Mouse (Mus musculus) midbrain, postnatal 0 days (tissue): ENCODE results near the gene Nr1h2. TPM values are rescaled to one million over a fixed set of nuclear protein-coding genes. Genes with fewer than 3 reads are reported as not detected.
A peak's percentile ranks its signal among the peaks of the same experiment; 100 is the strongest.

Experiments
- ATAC-seq: fragments of 200-750 bp; cut with Nextera tagmentation; 2 replicates; pipeline ENCODE4 v1.8.0; 2017; ENCODE audit warnings: moderate number of reproducible peaks, mild to moderate bottlenecking, moderate TSS enrichment, moderate library complexity; ENCODE audit not compliant: low FRiP score
- DNase-seq: peaks from one replicate; pipeline ENCODE4 v3.0.0-alpha.2; 2015; ENCODE audit warnings: low spot score
- H3K27ac ChIP-seq: fragments of 300-500 bp; sonication (generic); 2 replicates; pipeline ENCODE4 v1.5.1; 2014; ENCODE audit warnings: low read depth, mild to moderate bottlenecking, low read length, mixed read lengths
- H3K27me3 ChIP-seq: fragments of 300-500 bp; sonication (generic); 2 replicates; pipeline ENCODE4 v1.6.1; 2014; ENCODE audit warnings: low read length, control low read depth, mixed read lengths; ENCODE audit not compliant: insufficient read depth
- H3K36me3 ChIP-seq: fragments of 300-500 bp; sonication (generic); 2 replicates; pipeline ENCODE4 v1.6.1; 2014; ENCODE audit warnings: low read length, control low read depth, mixed read lengths; ENCODE audit not compliant: insufficient read depth
- H3K4me1 ChIP-seq: fragments of 300-500 bp; sonication (generic); 2 replicates; pipeline ENCODE4 v1.6.1; 2014; ENCODE audit warnings: mild to moderate bottlenecking, control low read depth, antibody characterized with exemption, low read length, mixed read lengths; ENCODE audit not compliant: insufficient read depth
- H3K4me2 ChIP-seq: fragments of 300-500 bp; sonication (generic); 2 replicates; pipeline ENCODE4 v1.6.1; 2014; ENCODE audit warnings: low read depth, mild to moderate bottlenecking, low read length, mixed read lengths; ENCODE audit not compliant: poor library complexity, severe bottlenecking
- H3K4me3 ChIP-seq: fragments of 300-500 bp; sonication (generic); 2 replicates; pipeline ENCODE4 v1.5.1; 2014; ENCODE audit warnings: low read depth, mild to moderate bottlenecking, low read length, moderate library complexity
- H3K9ac ChIP-seq: fragments of 300-500 bp; sonication (generic); replicated peaks from 2 replicates; pipeline ENCODE4 v1.6.1; 2014; ENCODE audit warnings: mild to moderate bottlenecking, low read length, moderate library complexity, mixed read lengths; ENCODE audit not compliant: poor library complexity, severe bottlenecking
- H3K9me3 ChIP-seq: fragments of 300-500 bp; sonication (generic); 2 replicates; pipeline ENCODE4 v1.6.1; 2016; ENCODE audit warnings: low read length, control low read depth
- CTCF ChIP-seq: IDR thresholded peaks from 2 replicates; pipeline ENCODE4 v1.5.1; 2016; ENCODE audit warnings: antibody characterized with exemption, mild to moderate bottlenecking
- WGBS: fragments of 180-500 bp; shearing (Covaris S2); extraction: QIAGEN DNeasy Blood & Tissue Kit; methylation state at CpG from one replicate; pipeline ENCODE4 v1.1.7; 2014; 5-methylcytosine and 5-hydroxymethylcytosine counted together
- polyA plus RNA-seq: library from polyadenylated mRNA; unstranded; fragments of >200 nt; fragmentation: Nextera tagmentation; extraction: Ambion mirVana; gene quantifications from 2 replicates; pipeline ENCODE4 v1.2.1, GENCODE M21; 2015
- total RNA-seq: library from RNA; depleted of rRNA; stranded (reverse); fragments of >200 nt; gene quantifications from 2 replicates; pipeline ENCODE4 v1.2.3, GENCODE M21; 2014

Nr1h2 gene
- total and polyA plus RNA-seq, 2 experiments from 2014 or later: 41.2 to 46.8 TPM

DNA sequence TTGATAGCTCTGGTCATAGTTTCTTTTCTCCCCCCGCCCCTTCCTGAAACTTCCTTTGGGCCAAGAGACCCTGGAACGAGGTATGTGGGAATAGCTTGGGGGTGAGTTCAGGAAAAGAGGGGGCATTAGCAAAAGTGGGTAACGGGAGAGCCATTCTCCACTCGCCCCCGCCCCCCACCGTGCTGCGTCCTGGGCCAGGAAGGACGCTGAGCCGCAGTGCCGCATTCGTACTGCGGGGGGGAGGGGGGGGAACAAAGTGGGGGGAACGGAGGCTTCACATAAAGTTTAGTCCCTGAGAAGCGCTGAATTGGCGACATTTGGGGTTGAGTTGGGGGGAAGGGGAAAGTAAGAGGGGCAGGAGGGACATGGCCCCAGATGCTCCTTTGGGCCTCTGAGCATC, 39.3 kb upstream of the Nr1h2 start:
- Histone ChIP-seq H3K9me3 (no peaks in the 10 kb centered on the region), H3K27me3 (no peaks in the 10 kb centered on the region), H3K27ac (no peak overlapping the region), H3K4me1 (peaks cover 18% of the 10 kb centered on the region), H3K4me2 (peak overlapping the region; percentile 91), H3K4me3 (peak overlapping the region; percentile 70), H3K36me3 (peaks cover 6% of the 10 kb centered on the region), H3K9ac (no peak overlapping the region)
- TF ChIP-seq CTCF: no peak
- no peak for DNase-seq
- no peak for ATAC-seq
- 2% methylated on average over 11 of the region's 15 CpGs for WGBS

DNA sequence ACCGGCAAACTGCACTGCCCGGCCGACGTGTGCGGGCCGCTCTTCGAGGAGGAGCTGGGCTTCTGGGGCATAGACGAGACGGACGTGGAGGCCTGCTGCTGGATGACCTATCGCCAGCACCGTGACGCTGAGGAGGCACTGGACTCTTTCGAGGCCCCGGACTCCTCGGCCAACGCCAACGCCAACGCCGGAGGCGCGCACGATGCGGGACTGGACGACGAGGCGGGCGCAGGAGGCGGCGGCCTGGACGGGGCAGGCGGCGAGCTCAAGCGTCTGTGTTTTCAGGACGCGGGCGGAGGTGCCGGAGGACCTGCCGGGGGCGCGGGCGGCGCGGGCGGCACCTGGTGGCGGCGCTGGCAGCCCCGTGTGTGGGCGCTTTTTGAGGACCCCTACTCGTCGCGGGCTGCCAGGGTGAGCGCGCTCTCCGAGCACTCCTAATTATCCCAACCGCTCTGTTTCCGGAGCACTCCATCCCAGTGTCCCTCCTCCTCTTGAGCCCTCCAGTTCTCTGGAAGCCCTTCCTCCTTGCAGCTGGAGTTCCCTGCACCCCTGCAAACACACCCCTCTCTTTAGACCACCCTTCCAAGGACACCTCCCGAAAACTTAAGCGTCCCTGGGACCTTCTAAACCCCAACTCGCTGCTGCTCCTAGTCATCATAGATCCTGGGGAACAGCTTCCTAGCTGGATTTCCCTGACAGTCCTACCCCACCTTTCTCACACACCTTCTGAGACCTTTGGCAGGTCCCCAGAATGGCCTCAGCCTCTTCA, 37.8 kb upstream of the Nr1h2 start:
- WGBS: 1% methylated on average over 44 of the region's 60 CpGs
- no peak for DNase-seq
- no peaks in the 10 kb centered on the region for H3K27me3 ChIP-seq
- no peak for TF ChIP-seq CTCF
- no peak for ATAC-seq
- peak overlapping the region; percentile 70 for H3K4me3 ChIP-seq
- no peaks in the 10 kb centered on the region for H3K9me3 ChIP-seq
- peak overlapping the region; percentile 70 for H3K9ac ChIP-seq
- peaks cover 18% of the 10 kb centered on the region for H3K4me1 ChIP-seq
- H3K27ac ChIP-seq: peak overlapping the region; percentile 78; the same call in 1 of the 2 replicates
- H3K36me3 ChIP-seq: peaks cover 6% of the 10 kb centered on the region
- H3K4me2 ChIP-seq: peak overlapping the region; percentile 91

DNA sequence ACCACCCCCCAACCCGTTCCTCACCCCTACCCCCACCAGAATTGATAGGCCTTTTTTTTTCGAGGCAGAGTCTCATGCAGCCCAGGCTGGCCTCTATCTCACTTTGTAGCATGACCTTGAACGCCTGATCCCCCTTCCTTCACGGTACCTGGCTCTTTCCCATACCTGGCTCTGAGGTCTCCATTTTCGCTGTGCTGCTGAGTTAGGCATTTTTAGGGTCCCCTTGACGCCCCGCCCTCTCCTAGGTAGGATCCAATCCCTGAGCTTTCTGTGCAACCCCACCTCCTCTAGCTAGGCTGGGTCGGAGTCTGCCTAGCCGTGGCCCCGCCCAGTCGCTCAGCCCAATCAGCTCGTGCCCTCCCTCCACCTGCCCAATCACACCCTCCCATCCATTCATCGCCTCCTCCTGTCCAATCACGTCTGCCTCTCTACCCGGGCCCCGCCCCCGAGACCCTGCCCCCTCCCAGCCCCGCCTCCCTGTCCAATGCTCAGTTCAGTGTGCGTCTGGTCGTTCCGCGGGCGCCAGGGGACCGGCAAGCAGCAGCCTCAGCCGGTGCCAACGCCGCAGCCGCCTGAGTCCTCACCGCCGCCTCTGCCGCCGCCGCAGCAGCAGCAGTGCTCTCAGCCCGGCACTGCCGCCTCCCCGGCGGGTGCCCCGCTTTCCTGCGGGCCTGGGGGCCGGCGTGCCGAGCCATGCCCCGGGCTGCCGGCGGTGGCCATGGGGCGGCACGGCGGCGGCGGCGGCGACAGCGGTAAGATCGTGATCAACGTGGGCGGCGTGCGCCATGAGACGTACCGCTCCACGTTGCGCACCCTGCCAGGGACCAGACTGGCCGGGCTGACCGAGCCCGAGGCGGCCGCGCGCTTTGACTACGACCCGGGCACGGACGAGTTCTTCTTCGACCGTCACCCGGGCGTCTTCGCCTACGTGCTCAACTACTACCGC, 36.9 kb upstream of the Nr1h2 start, which contains the start of gene Kcnc3:
Gene Kcnc3 (plus strand): TSS at position 263 of the 946 bp plus-strand sequence.
- under 1% methylated on average over 78 of the region's 80 CpGs for WGBS
- Histone ChIP-seq H3K4me1 (peaks cover 22% of the 10 kb centered on the region), H3K9me3 (no peaks in the 10 kb centered on the region)

DNA sequence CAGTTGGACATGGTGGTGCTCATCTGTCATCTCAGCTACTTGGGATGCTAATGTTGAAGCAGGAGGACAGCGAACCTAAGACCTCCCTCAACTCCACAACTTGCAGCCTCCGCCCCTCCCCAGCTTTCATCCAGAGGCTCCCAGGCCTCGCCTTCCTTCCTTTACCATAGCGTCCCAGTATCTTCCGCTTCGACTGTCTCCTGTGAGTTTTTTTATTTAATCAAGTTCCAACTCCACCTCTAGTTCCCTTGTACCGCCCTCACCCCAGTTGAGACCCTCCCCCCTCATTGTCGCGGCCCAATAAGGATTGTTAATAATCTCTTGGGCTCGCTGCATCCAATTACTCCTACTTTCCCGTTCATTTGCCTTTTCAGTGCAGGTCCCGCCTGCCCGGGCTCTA, 36.2 kb upstream of the Nr1h2 start:
- Histone ChIP-seq H3K27me3 (no peaks in the 10 kb centered on the region), H3K27ac (peak overlapping the region; percentile 49), H3K9ac (0 out of 2 replicates have a peak overlapping the region, but pooled peaks have one; percentile 25), H3K4me2 (peak overlapping the region; percentile 91), H3K4me1 (peaks cover 21% of the 10 kb centered on the region), H3K9me3 (no peaks in the 10 kb centered on the region), H3K4me3 (peak overlapping the region; percentile 70), H3K36me3 (no peaks in the 10 kb centered on the region)
- DNase-seq: peak; percentile 62
- WGBS: 2% methylated on average over 13 of the region's 13 CpGs
- no peak for TF ChIP-seq CTCF
- ATAC-seq: no peak

More for the DNA sequence above, 36.9 kb upstream of the Nr1h2 start, which contains the start of gene Kcnc3:
- ATAC-seq: peak; percentile 92
- H3K4me3 ChIP-seq: peak within 1 kb of the TSS; percentile 70
- peak within 1 kb of the TSS; percentile 78 for H3K27ac ChIP-seq
- H3K27me3 ChIP-seq: no peaks in the 10 kb centered on the region
- DNase-seq: peak; percentile 98
- peak within 1 kb of the TSS; percentile 70 for H3K9ac ChIP-seq
- peak within 1 kb of the TSS; percentile 91 for H3K4me2 ChIP-seq
- H3K36me3 ChIP-seq: peaks cover 2% of the 10 kb centered on the region; the same call in 1 of the 2 replicates
- TF ChIP-seq CTCF: no peak

DNA sequence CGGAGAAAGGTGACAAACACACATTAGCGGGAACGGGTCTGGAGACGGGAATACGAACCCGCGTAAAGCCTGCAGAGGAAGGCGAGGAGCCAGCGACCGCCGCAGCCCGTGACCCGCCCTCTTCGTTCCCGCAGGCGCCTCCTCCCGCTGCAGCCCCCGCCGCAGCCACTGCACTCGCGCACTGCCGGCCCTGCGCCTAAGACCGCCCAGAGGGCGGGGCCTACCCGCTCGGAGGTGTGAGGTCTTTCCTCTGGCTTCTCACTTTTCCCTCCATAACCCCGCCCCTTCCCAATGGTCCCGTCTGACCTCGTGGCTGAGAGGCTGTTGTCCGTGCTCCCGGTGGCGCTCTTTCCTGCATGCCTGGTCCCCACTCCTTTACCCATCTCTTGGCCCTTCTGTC, 35.4 kb upstream of the Nr1h2 start:
- peaks cover 17% of the 10 kb centered on the region for H3K4me1 ChIP-seq
- peak; percentile 24 for TF ChIP-seq CTCF
- no peaks in the 10 kb centered on the region for H3K36me3 ChIP-seq
- peak overlapping the region; percentile 70 for H3K4me3 ChIP-seq
- peak; percentile 6; the same call in 1 of the 2 replicates for ATAC-seq
- H3K9me3 ChIP-seq: no peaks in the 10 kb centered on the region
- H3K27ac ChIP-seq: peak overlapping the region; percentile 49
- under 1% methylated on average over 32 of the region's 33 CpGs for WGBS
- peak overlapping the region; percentile 25 for H3K9ac ChIP-seq
- H3K4me2 ChIP-seq: peak overlapping the region; percentile 91
- peak; percentile 88 for DNase-seq
- no peaks in the 10 kb centered on the region for H3K27me3 ChIP-seq
